Mouse (Mus musculus): ENCODE data around the gene Arhgap1.

Gene Arhgap1

DNA sequence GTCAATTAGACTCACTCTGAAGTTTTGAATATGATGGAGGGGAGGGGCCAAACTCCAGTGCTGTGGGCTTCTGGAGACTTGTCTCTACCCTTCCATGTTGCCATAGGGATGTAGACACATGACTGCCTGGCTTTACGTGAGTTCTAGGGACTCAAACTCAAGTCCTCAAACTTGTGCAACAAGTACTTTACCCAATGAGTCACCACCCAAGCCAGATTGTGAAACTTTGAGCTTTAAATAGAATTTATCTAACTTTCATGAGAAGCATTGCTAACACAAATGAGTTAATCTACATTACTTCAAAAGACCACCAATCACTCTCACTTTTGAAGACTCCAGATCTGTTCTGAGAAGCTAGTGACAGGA, 46.5 kb downstream of the Arhgap1 start:
- no peak for DNase-seq (ENCODE audit: low spot score in 2 of 2)

DNA sequence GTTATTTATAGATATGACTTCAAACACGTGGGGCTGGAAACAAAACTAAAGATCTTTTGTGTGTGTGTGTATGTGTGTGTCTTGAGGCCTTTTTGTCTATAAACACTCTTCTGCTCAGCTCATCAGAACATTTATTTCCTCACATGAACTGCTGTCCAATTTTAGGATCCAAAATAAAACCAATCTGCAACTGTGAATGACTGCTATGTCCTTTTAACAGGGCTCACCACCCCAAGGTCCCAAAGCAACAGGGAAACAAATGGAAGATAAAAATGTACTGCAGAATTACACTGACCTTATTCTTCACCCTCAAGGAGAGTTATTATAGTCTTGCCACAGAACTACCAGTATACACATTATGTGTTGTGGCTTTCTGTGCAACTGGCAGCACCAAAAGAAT, 49.6 kb downstream of the Arhgap1 start:
- no peak for DNase-seq (ENCODE audit: low spot score in 2 of 2)

DNA sequence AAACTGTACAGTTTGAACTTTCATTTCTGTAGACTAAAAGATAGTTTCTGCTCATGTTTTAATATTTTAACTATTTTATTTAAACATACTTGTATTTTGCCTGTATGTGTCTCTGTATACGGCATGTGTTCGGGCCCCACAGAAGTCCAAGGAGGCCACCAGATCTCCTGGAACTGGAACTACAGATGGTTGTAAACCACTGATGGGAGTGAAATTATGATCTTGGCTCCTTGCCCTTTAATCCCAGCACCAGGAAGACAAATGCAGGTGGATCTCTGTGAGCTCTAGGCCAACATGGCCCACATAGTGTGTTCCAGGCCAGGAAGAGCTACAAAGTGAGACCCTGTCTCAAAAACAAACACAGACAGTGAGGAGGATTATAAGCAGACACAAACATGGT, 51.7 kb downstream of the Arhgap1 start:
- DNase-seq (ENCODE audit: low spot score in 2 of 2) = no peak

DNA sequence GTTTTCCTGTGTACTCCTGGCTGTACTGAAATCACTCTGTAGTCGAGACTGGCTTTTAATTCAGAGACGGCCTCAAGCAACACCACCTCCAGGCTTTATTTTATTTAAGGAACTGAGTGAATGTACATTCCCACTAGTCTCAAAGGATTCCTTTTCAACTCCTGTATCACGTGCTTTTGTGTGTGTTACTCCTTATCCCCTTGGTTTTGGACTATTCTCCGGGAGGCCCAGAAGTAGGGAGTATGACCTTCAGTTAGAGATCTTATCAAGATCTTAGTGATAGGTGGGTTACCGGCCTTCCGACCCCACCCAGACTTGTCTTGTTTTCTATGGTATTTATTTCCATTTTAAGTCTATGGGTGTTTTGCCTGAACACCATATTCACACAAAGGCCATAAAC, 56.1 kb downstream of the Arhgap1 start:
- no peak for DNase-seq (ENCODE audit: low spot score in 2 of 2)

DNA sequence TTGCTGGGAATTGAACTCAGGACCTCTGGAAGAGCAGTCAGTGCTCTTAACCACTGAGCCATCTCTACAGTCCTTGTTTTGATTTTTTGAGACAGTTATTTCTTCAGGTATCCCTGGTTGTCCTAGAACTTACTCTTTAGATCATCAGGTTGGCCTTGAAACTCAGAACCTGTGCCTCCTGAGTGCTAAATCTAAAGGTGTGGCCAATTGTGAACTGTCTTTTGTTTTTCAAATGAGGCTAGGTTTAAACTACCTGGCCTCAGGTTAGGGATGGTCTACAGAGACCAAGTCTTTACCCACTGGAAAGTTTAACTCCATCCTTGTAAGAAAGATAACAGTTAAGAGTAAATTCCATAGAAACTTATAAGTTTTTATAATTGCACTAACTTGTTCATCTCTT, 56.8 kb downstream of the Arhgap1 start:
- DNase-seq (ENCODE audit: low spot score in 2 of 2) = no peak

DNA sequence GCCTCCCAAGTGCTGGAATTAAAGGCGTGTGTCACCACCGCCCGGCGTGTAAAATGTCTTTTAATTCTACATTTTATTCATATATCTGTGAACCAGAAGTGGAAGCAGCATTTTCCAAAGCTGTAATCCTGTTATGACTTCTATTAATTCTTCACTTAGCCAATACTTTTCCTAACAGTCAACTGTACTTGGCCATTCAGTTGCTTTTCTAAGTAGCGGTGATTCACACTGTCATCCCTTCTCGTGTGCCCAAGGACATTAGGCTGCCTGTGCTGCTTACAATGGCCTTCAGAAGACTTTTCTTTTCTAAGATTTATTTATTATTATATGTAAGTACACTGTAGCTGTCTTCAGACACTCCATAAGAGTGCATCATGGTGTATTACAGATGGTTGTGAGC, 58.7 kb downstream of the Arhgap1 start:
- no peak for DNase-seq (ENCODE audit: low spot score in 2 of 2)

DNA sequence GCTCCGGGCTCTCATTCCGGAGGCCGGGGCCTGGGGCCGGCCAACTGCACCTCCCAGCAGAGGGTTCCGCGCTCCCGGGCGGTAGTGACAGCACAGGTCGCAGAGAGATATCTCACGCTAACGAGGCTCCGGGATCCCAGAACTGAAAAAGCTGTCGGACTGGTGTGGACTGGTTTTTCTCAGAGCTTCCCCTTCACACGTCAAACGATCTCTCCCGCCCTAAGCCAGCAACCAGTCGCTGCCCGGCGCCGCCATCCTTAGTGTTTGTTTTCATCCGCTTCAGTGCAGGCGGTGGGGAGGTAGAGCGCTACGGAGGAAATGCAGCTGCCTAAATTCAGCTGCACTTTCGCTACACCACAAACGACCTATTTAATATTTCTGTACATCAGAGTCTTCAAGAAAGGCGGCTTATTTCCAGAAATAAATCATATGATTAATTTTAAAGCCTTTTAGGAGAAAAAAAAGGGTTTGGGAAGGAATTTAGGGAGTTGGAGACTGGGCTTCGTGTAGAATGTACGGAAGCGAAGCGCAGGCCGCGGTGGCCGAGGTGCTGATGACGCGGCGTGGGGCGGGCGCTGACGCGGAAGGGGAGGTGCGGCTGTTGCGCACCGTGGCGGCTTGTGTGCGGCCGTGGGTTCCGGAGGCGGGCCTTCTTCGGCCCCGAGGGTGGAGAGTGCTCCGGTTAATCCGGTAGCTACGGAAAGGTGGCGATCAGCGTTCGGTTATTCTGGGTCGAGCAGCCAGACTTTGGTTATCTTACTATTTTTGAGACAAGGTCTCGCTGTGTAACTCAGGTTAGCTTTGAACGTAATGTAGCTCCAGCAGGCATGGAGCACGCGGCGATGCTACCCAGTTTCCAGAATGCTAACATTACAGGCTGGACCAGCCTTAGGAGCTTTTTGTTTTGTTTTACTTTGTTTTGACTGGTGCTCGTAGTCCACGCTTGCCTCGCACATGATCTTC, 60.9 kb downstream of the Arhgap1 start, which contains the start of the genes Atg13 and Harbi1:
Gene Atg13, minus strand, starts transcription at position 305 of the 963 bp plus-strand sequence.
Gene Harbi1, plus strand, starts transcription at position 581 of the 963 bp plus-strand sequence.
- DNase-seq (ENCODE audit: low spot score in 2 of 2) = peak; percentile 90 to 94

DNA sequence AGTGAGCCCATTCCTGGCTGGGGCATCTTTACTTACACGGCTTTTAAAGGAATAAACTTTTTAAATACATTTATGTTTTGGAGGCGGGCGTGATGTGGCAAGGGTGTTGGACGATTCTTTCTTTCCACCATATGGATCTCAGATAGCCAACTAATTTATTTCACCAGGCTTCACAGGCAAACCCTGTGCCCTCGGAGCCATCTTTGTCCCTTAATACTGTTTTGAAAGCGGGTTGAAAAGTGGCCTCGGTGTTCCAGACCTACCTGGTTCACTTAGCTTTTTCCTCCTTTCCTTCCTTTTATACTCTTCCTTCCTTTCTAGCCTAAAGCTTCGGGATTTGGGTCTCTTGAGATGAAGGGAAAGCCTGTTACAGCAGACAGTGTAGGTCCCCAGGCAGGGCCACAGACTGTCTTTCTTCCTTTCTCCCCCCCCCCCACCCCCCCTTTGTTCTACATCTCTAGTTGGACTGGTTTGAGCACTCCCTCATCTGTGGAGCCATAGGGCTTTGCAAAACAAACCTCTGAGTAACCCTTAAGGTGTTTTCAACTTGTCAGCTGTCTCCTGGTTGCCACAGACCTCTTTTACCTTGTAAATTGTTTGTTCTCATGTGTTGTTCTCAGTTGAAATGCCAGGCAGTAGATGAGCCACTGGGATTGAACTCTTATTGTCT, 61.7 kb downstream of the Arhgap1 start:
- peak; percentile 8 to 10 for DNase-seq (ENCODE audit: low spot score in 2 of 2)

DNA sequence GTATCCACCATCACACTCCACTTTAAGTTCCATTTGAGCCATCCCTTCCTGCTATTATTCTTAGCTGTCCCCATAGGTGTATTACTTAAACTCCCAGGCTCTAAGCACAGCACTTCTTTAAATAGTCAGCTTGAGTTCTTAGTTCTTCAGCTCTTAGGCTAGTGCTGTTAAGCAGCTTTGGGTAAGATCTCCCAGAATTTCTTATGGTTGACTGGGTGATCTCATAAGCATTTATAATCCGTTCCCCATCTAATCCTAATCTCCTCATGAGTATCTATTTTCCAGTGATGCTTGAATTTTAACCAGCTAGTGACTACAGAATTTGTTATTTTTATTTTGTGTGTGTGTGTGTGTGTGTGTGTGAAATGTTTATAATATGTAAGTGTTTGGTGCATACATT, 65.3 kb downstream of the Arhgap1 start:
- no peak for DNase-seq (ENCODE audit: low spot score in 2 of 2)

DNA sequence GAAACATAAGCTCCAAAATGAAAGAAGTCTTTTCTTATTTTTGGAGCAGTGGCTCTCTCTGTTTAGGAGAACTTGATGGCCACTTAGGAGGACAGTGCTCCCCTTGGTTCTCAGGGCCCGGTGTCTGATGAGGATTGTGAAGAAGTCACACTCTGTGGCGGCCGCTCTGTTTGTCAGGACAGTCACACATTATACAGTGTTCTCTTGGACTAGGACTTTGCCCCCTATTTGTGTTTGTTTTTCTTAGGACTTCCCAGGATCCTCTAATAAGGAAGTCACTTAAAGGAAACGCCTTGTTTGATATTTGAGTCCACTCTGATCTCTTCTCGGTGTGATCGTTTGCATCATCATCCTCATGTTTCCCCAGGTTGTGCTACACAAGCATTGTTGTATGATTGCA, 68.6 kb downstream of the Arhgap1 start:
- no peak for DNase-seq (ENCODE audit: low spot score in 2 of 2)
